Mouse (Mus musculus): Measurements from ENCODE around the gene Mss51. TPM values are rescaled to one million over a fixed set of nuclear protein-coding genes. Genes with fewer than 3 reads are reported as not detected.

Gene Mss51
- total RNA-seq, 4 experiments from 2014 or later, result 0.31 to 0.65 (median 0.38) TPM

- peak; percentile 32 for DNase-seq (ENCODE audit: low spot score)
Observed at GRCm38 (mm10) chr14:20451765-20452331, 44.9 kb downstream of the Mss51 start, which contains the start of gene Cfap70. Gene Cfap70 (minus strand): TSS chr14:20452226.

- no peak for DNase-seq (ENCODE audit: low spot score)
Observed at GRCm38 (mm10) chr14:20451302-20451701, 45.4 kb downstream of the Mss51 start.

GRCm38 (mm10) chr14:20447209-20447608, 49.5 kb downstream of the Mss51 start:
- DNase-seq (ENCODE audit: low spot score), result no peak

GRCm38 (mm10) chr14:20442252-20442651, 54.4 kb downstream of the Mss51 start:
- no peak for DNase-seq (ENCODE audit: low spot score)

- DNase-seq (ENCODE audit: low spot score), result no peak
Observed at GRCm38 (mm10) chr14:20436976-20437375, 59.7 kb downstream of the Mss51 start.

Other genes with a start within 250 kb of the Mss51 start
- gene Kcnk16, start 227.7 kb downstream of the Mss51 start, total RNA-seq (2022), result not detected
- 10 to 100 TPM; 35.5 to 58.5 (median 43.4) TPM for gene Nudt13, start 202.2 kb downstream of the Mss51 start, total RNA-seq (2022)
- 10 to 100 TPM; 38.3 to 42.0 (median 39.9) TPM for gene Ecd, start 148.8 kb downstream of the Mss51 start, total RNA-seq (2022)
- 10 to 100 TPM; 30.1 to 32.7 (median 30.5) TPM for gene Fam149b, start 148.7 kb downstream of the Mss51 start, total RNA-seq (2022)
- gene Dnajc9, start 108.0 kb downstream of the Mss51 start, total RNA-seq (2022), result 10 to 100 TPM; 10.7 to 13.7 (median 12.1) TPM
- 10 to 100 TPM; 75.0 to 83.1 (median 78.0) TPM for gene Mrps16, start 103.3 kb downstream of the Mss51 start, total RNA-seq (2022)
- not detected for gene Cfap70, start 44.7 kb downstream of the Mss51 start, total RNA-seq (2022)
- gene Anxa7, start 16.8 kb downstream of the Mss51 start, total RNA-seq (2022), result 10 to 100 TPM; 49.3 to 61.6 (median 56.0) TPM
- gene Ppp3cb, start 49.7 kb upstream of the Mss51 start, total RNA-seq (2022), result 10 to 100 TPM; 64.5 to 69.8 (median 69.3) TPM
- gene Usp54, start 144.2 kb upstream of the Mss51 start, total RNA-seq (2022), result 10 to 100 TPM; 11.3 to 26.0 (median 18.6) TPM
- 1 to 10 TPM; 1.1 to 1.6 (median 1.4) TPM for gene Myoz1, start 159.6 kb upstream of the Mss51 start, total RNA-seq (2022)
- gene Synpo2l, start 171.5 kb upstream of the Mss51 start, total RNA-seq (2022), result 100 to 1,000 TPM; 120 to 148 (median 126) TPM
- gene Sec24c, start 177.4 kb upstream of the Mss51 start, total RNA-seq (2022), result 100 to 1,000 TPM in 3 of 4 experiments, 10 to 100 TPM in 1; 97.9 to 110 (median 103) TPM
- 1 to 10 TPM; 4.2 to 4.9 (median 4.6) TPM for gene Fut11, start 198.1 kb upstream of the Mss51 start, total RNA-seq (2022)
- 100 to 1,000 TPM; 110 to 126 (median 118) TPM for gene Chchd1, start 206.1 kb upstream of the Mss51 start, total RNA-seq (2022)
- gene Zswim8, start 210.7 kb upstream of the Mss51 start, total RNA-seq (2022), result 10 to 100 TPM; 38.7 to 47.0 (median 43.1) TPM
- gene Ndst2, start 237.7 kb upstream of the Mss51 start, total RNA-seq (2022), result 10 to 100 TPM in 1 of 4 experiments, 1 to 10 TPM in 3; 7.1 to 10.6 (median 9.9) TPM

All from heart, adult 8-10 months (tissue).